Mouse (Mus musculus): Measurements from ENCODE around the gene Kat6b.
"Not testable (repeated sequence)": the region's sequence is repeated elsewhere in the genome, so short reads cannot be mapped to it uniquely, and the experiment has no call there.

The Kat6b gene

DNA sequence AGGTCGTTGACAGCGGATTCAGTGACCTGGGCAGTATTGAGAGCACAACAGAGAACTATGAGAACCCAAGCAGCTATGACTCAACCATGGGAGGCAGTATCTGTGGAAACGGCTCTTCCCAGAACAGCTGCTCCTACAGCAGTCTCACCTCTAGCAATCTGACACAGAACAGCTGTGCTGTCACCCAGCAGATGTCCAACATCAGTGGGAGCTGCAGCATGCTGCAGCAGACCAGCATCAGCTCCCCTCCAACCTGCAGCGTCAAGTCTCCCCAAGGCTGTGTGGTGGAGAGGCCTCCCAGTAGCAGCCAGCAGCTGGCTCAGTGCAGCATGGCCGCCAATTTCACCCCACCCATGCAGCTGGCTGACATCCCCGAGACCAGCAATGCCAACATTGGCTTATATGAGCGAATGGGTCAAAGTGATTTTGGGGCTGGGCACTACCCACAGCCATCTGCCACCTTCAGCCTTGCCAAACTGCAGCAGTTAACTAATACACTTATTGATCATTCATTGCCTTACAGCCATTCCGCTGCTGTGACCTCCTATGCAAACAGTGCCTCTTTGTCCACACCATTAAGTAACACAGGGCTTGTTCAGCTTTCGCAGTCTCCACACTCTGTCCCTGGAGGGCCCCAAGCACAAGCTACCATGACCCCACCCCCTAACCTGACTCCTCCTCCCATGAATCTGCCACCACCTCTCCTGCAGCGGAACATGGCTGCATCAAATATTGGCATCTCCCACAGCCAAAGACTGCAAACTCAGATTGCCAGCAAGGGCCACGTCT, 188.6 kb downstream of the Kat6b start:
- no peak for DNase-seq

- DNase-seq: not testable (repeated sequence)
These were observed 189.3 kb downstream of the Kat6b start for GRCm38 (mm10) chr14:21670422-21671006.

- DNase-seq: no peak
These were observed 191.9 kb downstream of the Kat6b start for GRCm38 (mm10) chr14:21673100-21673499.

DNA sequence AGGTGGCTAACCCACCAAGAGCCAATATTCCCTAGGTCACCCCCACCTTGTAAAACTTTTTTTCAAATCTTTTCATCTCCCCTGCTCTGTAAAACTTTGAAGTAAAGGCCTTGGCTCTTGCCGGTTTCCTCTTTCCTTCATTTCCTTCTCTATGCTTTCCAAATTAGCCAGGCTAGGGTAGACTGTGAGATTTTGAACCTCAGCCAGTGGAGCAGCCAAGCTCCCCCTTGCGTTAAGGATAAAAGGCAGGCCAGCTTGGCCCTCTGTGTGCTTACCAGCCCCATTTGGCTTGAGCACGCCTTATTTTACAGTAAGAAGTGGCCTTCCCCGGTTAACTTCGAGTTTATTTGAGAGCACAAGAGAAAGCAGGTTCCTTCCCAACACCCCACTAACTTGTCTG, 193.2 kb downstream of the Kat6b start:
- no peak for DNase-seq

GRCm38 (mm10) chr14:21676223-21676622, 195.0 kb downstream of the Kat6b start:
- DNase-seq: no peak

DNA sequence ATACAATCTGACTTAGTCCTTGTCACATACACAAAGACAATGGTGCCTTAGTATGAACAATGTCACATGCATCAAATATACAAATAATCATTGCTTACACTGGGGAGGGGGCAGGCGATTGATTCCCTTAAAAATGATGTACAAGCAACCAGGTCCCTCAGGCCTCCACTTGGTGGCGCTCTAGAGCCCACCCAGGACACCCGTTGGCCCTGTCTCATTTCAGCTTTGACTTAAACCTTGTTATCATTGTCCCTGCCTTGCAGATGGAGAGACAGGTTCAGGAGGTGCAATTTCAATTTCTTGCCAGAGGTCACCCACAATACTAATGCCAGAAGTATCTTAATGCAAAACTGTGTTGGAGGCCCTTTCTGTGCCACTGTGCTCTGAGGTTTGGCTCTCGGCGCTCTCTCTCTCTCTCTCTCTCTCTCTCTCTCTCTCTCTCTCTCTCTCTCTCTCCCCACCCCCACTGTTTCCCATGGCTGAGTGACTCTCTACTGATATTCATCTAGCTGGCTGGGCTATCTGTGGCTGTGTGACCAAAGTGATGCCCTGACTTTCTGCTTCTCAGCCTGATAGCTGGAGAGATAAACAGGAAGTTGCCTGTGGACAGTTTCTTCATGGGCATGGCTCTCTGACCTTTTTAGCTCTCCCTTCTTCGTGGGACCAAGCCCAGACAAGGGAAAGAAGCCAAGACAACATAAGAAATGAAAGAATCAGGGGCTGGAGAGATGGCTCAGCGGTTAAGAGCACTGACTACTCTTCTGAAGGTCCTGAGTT, 197.5 kb downstream of the Kat6b start:
- peak in 1 of 2 experiments; percentile 56 for DNase-seq

DNA sequence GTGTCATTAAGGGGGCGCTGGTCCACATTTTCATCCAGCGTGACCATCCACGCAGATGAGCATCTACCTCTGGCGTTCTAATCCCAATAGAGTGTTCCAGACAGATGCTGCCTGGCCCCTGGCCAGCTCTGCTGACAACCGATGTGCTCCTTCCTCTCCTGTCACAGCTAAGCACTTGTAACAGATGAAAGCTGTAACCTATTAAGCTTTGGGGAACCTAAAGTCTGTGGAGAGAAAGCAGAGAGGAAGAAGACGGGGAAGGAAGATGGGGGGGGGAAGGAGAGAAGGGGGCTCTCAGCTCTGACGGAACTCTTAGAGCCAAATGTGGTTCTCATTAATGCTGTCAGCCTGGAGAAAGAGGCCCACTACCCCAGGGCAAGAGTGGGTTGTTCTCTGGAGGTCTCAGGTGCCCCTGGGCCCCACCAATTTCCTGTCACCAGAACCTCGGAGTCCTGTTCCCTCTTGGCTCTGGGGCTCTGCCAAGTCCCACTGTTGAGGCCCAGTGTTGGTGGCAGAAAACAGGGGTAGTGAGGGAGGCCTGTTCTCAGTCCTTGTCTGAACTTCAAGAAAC, 198.5 kb downstream of the Kat6b start:
- no peak for DNase-seq

GRCm38 (mm10) chr14:21682681-21683129, 201.5 kb downstream of the Kat6b start:
- DNase-seq: peak; percentile 37 to 64

- DNase-seq: no peak
These were observed 202.6 kb downstream of the Kat6b start for GRCm38 (mm10) chr14:21683834-21684233.

GRCm38 (mm10) chr14:21685411-21686146, 204.3 kb downstream of the Kat6b start:
- DNase-seq: no peak

- DNase-seq: no peak
These were observed 205.4 kb downstream of the Kat6b start for GRCm38 (mm10) chr14:21686376-21687279.

- DNase-seq: no peak
These were observed 209.8 kb downstream of the Kat6b start for GRCm38 (mm10) chr14:21691070-21691469.

GRCm38 (mm10) chr14:21695020-21695419, 213.8 kb downstream of the Kat6b start:
- no peak for DNase-seq

- DNase-seq: no peak
These were observed 215.1 kb downstream of the Kat6b start for GRCm38 (mm10) chr14:21696186-21696830.

GRCm38 (mm10) chr14:21702691-21703090, 221.5 kb downstream of the Kat6b start:
- DNase-seq: no peak

- no peak for DNase-seq
These were observed 222.0 kb downstream of the Kat6b start for GRCm38 (mm10) chr14:21703255-21703654.

DNA sequence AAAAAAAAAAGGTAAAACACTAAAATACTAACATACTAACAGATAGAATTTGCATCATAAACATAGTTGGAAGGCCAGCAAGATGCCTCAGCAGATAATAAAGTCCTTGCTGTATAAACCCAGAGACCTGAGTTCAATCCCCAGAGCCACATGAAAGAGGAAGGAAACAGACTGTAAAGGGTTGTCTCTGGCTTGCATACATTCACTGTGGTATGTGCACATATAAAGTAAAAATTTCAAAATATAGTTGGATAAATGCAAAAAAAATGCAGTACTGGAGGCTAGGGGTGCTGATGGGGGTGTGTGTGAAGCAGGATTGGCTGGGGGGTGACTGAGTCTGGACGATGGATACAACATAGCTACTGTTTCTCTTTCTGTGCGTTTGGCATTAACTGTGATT, 224.2 kb downstream of the Kat6b start:
- no peak for DNase-seq

DNA sequence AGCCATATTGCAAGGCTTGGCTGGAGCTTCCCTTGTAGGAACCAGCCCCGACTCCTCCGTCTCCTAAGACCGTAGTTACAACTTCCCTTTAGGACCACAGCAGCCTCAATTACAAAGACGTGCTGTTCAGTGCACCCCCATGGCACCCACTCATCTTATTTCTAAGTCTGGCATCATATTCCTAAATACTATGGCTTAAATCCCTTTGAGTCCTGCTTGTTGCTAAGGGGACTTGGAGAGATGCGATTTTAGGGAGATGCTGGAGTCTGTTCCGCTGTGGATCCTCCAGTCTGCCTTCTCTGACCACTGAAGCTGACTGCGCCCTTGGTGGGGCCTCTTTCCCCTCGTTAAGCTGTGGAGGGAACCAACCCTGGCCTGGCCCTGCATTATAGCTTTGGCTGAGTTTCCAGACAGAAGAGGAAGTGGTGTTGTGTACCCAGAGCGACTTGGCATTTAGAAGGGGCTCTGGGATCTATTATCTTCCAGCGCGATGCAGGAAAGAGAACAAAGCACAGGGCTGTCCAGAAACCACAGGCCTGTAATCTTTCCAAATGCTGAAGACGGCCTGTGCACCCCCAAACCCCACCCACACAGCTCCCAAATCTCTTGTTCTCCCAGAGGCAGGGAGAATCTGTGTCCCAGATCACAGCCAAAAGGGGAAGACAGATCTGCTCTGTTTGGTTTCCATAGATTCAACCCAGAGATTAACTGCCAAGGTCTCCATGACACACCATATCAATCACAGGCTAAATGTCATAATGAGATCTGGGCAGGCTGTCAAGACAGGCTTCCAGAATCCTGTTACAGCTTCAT, 225.7 kb downstream of the Kat6b start:
- DNase-seq: no peak

GRCm38 (mm10) chr14:21709545-21709944, 228.3 kb downstream of the Kat6b start:
- no peak for DNase-seq

- DNase-seq: no peak
These were observed 230.0 kb downstream of the Kat6b start for GRCm38 (mm10) chr14:21711231-21711630.
